12 mouse cellular contexts compared by ENCODE assay signal in the genomic region with DNA sequence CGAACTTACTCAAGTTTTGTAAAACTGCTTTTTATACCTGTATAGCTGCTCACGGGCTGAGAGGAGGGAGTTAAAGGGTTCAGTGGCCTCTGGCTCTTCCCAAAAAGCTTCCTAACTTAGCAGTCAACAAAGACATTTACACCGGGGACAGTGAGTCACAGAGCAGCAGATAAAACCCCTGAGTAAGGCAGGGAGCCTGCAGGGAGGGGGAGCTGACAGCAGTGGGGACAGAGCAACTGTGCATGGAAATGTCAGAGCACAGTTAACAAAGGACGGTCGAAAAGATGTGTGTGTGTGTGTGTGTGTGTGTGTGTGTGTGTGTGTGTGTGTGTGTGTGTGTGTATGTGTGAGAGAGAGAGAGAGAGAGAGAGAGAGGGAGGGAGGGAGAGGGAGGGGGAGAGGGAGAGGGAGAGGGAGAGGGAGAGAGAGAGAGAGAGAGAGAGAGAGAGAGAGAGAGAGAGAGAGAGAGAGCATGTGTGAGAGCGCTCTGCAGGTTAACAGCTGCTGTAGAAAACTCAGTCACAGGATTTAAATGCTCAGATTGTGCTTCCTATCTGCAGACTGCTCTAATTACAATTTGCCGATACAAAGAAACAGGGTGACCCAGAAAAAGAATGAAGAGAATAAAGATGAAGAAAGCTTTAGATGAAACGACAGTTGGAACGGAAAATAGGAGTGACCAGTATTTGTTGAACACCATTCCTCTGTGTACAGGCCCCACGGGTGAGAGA.
DNase-seq lines count a peak whose midpoint lies in the region; ATAC-seq and TF ChIP-seq lines count a peak whose summit lies in the region.
"Had no signal": no experiment of that assay in that cellular context is flagged by ENCODE, and none has a peak within 500 bp of the region (broad histone marks: within the 10 kb centered on the region; RNA-seq: fewer than 3 reads in every experiment).

No protein-coding gene starts in this region.

- no peak for TF ChIP-seq CTCF in intestine, postnatal 0 days (IDR thresholded peaks at IDR 0.05; ENCODE audit: low read depth)
- no peak for TF ChIP-seq CTCF in olfactory bulb, adult 2 months (IDR thresholded peaks at IDR 0.05; ENCODE audit: insufficient read depth, low read depth, low read length)

- peak; percentile 69 to 80 for DNase-seq in adrenal gland, adult (ENCODE audit: inconsistent age in 2 of 2, low spot score in 1 of 2)
- no peak for DNase-seq in adrenal gland, adult 18-20 months (ENCODE audit: low spot score in 2 of 2)
- no peak for DNase-seq in T-cell, adult 2 months (ENCODE audit: low spot score)
- DNase-seq in kidney, adult 11 months = no peak
- DNase-seq: cerebellum, adult 9-11 months; kidney, adult 9 months; liver had no signal

- no peak for TF ChIP-seq POLR2A in olfactory bulb, adult 2 months (IDR thresholded peaks at IDR 0.05; ENCODE audit: insufficient read depth, low read depth, low read length)

- no peaks in the 10 kb centered on the region for H3K9me3 ChIP-seq in intestine, embryonic 15.5 days
- H3K9me3 ChIP-seq in intestine, postnatal 0 days (ENCODE audit: control insufficient read depth) = no peaks in the 10 kb centered on the region
- no peaks in the 10 kb centered on the region for H3K9me3 ChIP-seq in heart, embryonic 13.5 days
- H3K9me3 ChIP-seq: embryonic facial prominence, embryonic 12.5 days had no signal

- no peak overlapping the region for H3K4me3 ChIP-seq in intestine, embryonic 15.5 days (replicated peaks)
- H3K4me3 ChIP-seq in intestine, postnatal 0 days (ENCODE audit: low read depth, low read length) = no peak overlapping the region
- H3K4me3 ChIP-seq in heart, embryonic 13.5 days = no peak overlapping the region
- no peak overlapping the region for H3K4me3 ChIP-seq in olfactory bulb, adult 2 months (ENCODE audit: insufficient read depth, low read depth, low read length)
- H3K4me3 ChIP-seq: embryonic facial prominence, embryonic 12.5 days had no signal

- no peaks in the 10 kb centered on the region for H3K4me1 ChIP-seq in intestine, embryonic 15.5 days (replicated peaks)
- 0 out of 2 replicates have a peak, but pooled peaks cover 5% of the 10 kb centered on the region for H3K4me1 ChIP-seq in intestine, postnatal 0 days (replicated peaks; ENCODE audit: control insufficient read depth, insufficient read depth, low read length)
- H3K4me1 ChIP-seq in heart, embryonic 13.5 days = peaks cover 53% of the 10 kb centered on the region
- H3K4me1 ChIP-seq in olfactory bulb, adult 2 months (ENCODE audit: control insufficient read depth, insufficient read depth, low read length) = peaks cover 11% of the 10 kb centered on the region
- H3K4me1 ChIP-seq: embryonic facial prominence, embryonic 12.5 days had no signal

- H3K27ac ChIP-seq in intestine, embryonic 15.5 days = no peak overlapping the region
- no peak overlapping the region for H3K27ac ChIP-seq in intestine, postnatal 0 days (ENCODE audit: low read depth, low read length)
- 0 out of 2 replicates have a peak overlapping the region, but pooled peaks have one; percentile 41 for H3K27ac ChIP-seq in heart, embryonic 13.5 days (replicated peaks)
- 0 out of 2 replicates have a peak overlapping the region, but pooled peaks have one; percentile 85 for H3K27ac ChIP-seq in olfactory bulb, adult 2 months (ENCODE audit: insufficient read depth, low read depth, low read length)
- H3K27ac ChIP-seq: embryonic facial prominence, embryonic 12.5 days had no signal

- ATAC-seq in intestine, embryonic 15.5 days = peak; percentile 41; the same call in 1 of the 2 replicates
- no peak for ATAC-seq in intestine, postnatal 0 days
- ATAC-seq in heart, embryonic 13.5 days (ENCODE audit: extremely low read depth, insufficient number of reproducible peaks, low FRiP score, low TSS enrichment) = no peak

- 54% methylated on average over 10 of the region's 10 CpGs for WGBS in intestine, embryonic 15.5 days
- WGBS in intestine, postnatal 0 days = 61% methylated on average over 10 of the region's 10 CpGs
- 34% methylated on average over 10 of the region's 10 CpGs for WGBS in heart, embryonic 13.5 days
- WGBS in olfactory bulb, adult 2 months = 26% methylated on average over 10 of the region's 10 CpGs

- H3K4me2 ChIP-seq in intestine, embryonic 15.5 days (replicated peaks) = no peak overlapping the region
- H3K4me2 ChIP-seq in intestine, postnatal 0 days (replicated peaks; ENCODE audit: low read depth) = no peak overlapping the region
- peak overlapping the region; percentile 44 for H3K4me2 ChIP-seq in heart, embryonic 13.5 days
- H3K4me2 ChIP-seq: embryonic facial prominence, embryonic 12.5 days had no signal

- no peaks in the 10 kb centered on the region for H3K27me3 ChIP-seq in intestine, embryonic 15.5 days (replicated peaks)
- H3K27me3 ChIP-seq in intestine, postnatal 0 days (replicated peaks; ENCODE audit: control insufficient read depth, insufficient read depth, low read length) = no peaks in the 10 kb centered on the region
- no peaks in the 10 kb centered on the region for H3K27me3 ChIP-seq in heart, embryonic 13.5 days (replicated peaks)
- H3K27me3 ChIP-seq: embryonic facial prominence, embryonic 12.5 days had no signal

- H3K9ac ChIP-seq in intestine, embryonic 15.5 days = no peak overlapping the region
- no peak overlapping the region for H3K9ac ChIP-seq in intestine, postnatal 0 days (ENCODE audit: low read depth, low read length)
- peak overlapping the region; percentile 62 for H3K9ac ChIP-seq in heart, embryonic 13.5 days
- H3K9ac ChIP-seq: embryonic facial prominence, embryonic 12.5 days had no signal

- H3K36me3 ChIP-seq in intestine, embryonic 15.5 days = no peaks in the 10 kb centered on the region
- no peaks in the 10 kb centered on the region for H3K36me3 ChIP-seq in intestine, postnatal 0 days (ENCODE audit: control insufficient read depth, insufficient read depth)
- H3K36me3 ChIP-seq in heart, embryonic 13.5 days = 0 out of 2 replicates have a peak, but pooled peaks cover 3% of the 10 kb centered on the region

Comparison
In these comparisons a context has a peak if more than half of its experiments do, and no peak if none do; other contexts are left out.
1. DNase-seq: peak in adrenal gland, adult (2 of 2); none in adrenal gland, adult 18-20 months (0 of 2), T-cell, adult 2 months (single experiment) and kidney, adult 11 months (single experiment).
2. H3K27ac ChIP-seq: peak in heart, embryonic 13.5 days (single experiment) and olfactory bulb, adult 2 months (single experiment); none in intestine, embryonic 15.5 days (single experiment) and intestine, postnatal 0 days (single experiment).